Mouse (Mus musculus): ENCODE measurements around the gene Nkx2-4. TPM values are rescaled to one million over a fixed set of nuclear protein-coding genes. Genes with fewer than 3 reads are reported as not detected.

The Nkx2-4 gene
- 0.10 and 0.46 TPM in 2 replicates for polyA plus RNA-seq (2015; fragmentation: Nextera tagmentation; extraction: Ambion mirVana)

DNA sequence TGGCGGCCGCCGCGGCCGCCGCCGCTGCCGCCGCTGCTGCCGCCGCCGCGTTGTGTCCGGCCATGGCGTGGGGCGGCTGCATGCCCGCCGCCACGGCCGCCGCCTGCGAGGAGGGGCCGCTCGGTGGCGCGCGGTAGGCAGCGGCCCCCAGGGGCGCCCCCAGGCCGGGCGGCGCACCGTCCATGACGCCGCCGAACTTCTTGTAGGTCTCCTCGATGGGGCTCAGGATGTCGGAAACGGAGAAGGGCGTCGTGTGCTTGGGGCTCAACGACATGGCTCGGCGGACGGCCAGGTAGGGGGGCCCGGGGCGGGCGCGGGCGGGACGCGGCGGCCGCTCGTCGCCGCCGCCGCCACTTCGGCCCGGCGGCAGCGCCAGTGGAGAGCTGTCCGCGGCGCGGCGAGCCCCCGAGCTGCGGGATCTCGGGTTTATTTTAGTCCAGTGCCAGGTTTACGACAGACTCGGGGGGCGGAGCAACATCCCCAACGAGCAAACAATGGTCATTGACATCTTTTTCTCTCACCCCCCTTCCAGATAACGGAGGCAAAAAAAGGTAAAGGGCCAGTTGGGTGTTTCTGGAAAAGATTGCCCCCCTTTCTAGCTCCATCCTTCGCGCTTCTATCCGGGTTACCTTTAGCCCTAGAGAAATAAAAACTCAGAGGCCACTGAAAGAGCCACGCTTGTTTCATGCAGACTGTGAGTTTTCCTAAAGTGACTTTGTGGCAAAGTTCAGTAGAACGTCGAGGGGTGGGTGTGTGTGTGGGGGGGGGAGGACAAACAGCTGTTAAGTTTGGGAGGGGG lies at the start of gene Nkx2-4:
Gene Nkx2-4 (minus strand): TSS at position 374 of the 799 bp plus-strand sequence.
- Histone ChIP-seq H3K4me3 (peak within 1 kb of the TSS; percentile 26), H3K36me3 (ENCODE audit: poor library complexity, severe bottlenecking) (no peaks in the 10 kb centered on the region), H3K4me2 (peak within 1 kb of the TSS; percentile 50), H3K27me3 (peaks cover 84% of the 10 kb centered on the region), H3K9ac (peak within 1 kb of the TSS; percentile 30; the same call in 1 of the 2 replicates), H3K4me1 (peaks cover 14% of the 10 kb centered on the region), H3K9me3 (replicated peaks) (no peaks in the 10 kb centered on the region), H3K27ac (no peak within 1 kb of the TSS)
- whole genome bisulfite sequencing = under 1% methylated on average over 54 of the region's 82 CpGs
- peak; percentile 41 for ATAC-seq

DNA sequence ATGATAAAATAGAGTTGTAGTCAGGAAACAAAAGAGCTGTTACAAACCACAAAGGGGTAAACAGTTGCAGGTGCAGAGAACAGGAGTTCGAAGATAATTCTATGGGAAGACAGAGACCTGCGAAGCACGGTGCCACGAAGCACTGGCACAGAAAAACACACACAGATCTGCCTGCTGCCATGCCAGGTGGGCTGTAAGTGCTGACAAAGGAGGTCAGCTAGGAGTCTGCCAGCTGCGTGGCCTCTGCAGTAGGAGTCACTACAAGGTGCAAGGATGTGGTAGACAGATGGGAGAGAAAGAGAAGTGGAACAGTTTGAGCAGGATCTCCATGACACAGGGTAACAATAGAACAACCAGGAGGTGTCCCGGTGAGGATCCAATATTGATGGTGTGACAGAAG lies 42.1 kb upstream of the Nkx2-4 start:
- no peaks in the 10 kb centered on the region for H3K9me3 ChIP-seq (replicated peaks)
- H3K27ac ChIP-seq = no peak overlapping the region
- no peak for ATAC-seq
- no peak overlapping the region for H3K4me3 ChIP-seq
- H3K4me2 ChIP-seq = no peak overlapping the region
- 77% methylated on average over 6 of the region's 6 CpGs for WGBS
- no peaks in the 10 kb centered on the region for H3K4me1 ChIP-seq
- H3K36me3 ChIP-seq (ENCODE audit: poor library complexity, severe bottlenecking) = no peaks in the 10 kb centered on the region
- no peak overlapping the region for H3K9ac ChIP-seq
- H3K27me3 ChIP-seq = no peaks in the 10 kb centered on the region

DNA sequence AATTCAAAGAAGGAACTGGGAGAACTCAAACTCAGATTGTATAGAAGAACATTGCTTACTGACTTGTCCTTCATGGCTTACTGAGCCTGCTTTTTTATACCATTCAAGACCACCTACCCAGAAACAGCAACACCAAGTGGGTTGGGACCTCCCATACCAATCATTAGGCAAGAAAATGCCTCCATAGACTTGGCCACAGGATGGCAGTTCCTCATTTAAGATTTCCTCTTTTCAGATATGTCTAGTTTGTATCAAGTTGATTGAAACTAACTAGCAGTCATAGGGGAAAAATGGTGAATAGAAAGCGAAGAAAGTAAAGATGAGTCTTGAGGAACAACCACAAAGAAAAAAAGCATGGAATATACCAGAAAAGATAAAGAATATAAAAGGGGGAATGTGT lies 34.5 kb upstream of the Nkx2-4 start:
- H3K4me1 ChIP-seq = no peaks in the 10 kb centered on the region
- H3K4me2 ChIP-seq = no peak overlapping the region
- WGBS = 94% methylated on average over 1 of the region's 1 CpGs
- H3K9ac ChIP-seq = no peak overlapping the region
- no peaks in the 10 kb centered on the region for H3K36me3 ChIP-seq (ENCODE audit: poor library complexity, severe bottlenecking)
- no peaks in the 10 kb centered on the region for H3K9me3 ChIP-seq (replicated peaks)
- H3K27me3 ChIP-seq = no peaks in the 10 kb centered on the region
- no peak overlapping the region for H3K4me3 ChIP-seq
- H3K27ac ChIP-seq = no peak overlapping the region
- no peak for ATAC-seq

DNA sequence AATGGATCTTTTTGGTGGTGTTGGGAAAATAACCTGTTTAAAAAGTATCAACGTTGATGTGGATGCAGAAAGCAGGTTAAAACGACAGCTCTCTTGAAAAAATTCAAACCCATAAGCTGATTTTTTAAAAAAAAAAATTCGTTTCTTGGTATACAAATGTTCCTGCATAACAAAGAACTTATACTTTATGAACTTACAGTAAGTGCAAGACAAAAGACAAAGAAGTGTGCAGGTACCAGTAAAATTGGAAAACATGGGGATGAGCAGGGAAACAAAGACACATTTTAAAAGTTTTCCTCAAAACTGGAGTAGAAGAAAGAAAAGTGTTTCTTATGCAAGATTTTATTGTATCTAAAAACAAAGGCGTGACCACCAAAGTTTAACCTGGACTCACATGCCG lies 1.2 kb upstream of the Nkx2-4 start:
- Histone ChIP-seq H3K4me1 (peaks cover 14% of the 10 kb centered on the region), H3K4me3 (no peak overlapping the region), H3K9me3 (replicated peaks) (no peaks in the 10 kb centered on the region), H3K27ac (no peak overlapping the region), H3K36me3 (ENCODE audit: poor library complexity, severe bottlenecking) (no peaks in the 10 kb centered on the region), H3K4me2 (no peak overlapping the region), H3K27me3 (peaks cover 76% of the 10 kb centered on the region), H3K9ac (no peak overlapping the region)
- ATAC-seq = no peak
- 11% methylated on average over 5 of the region's 5 CpGs for WGBS

DNA sequence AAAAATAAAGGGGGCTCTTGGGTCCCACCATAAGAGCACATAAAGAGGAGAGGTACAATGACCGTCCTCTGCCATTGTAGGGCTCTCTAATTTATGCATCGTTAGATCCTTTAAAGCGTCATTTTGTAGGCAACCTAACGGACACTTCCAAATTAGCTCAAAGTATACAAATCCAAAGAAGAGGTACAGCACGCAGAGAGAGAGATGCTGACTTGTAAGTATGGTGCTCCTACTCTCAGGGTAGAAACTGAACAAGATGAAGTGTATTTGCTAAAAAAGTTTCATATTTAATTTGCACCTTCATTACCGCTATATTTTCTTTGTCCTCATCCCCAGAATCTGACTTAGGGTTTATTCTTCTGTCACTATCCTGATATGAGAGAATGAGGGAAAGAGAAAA lies 692 bp upstream of the Nkx2-4 start:
- Histone ChIP-seq H3K9ac (no peak overlapping the region), H3K36me3 (ENCODE audit: poor library complexity, severe bottlenecking) (no peaks in the 10 kb centered on the region), H3K27ac (no peak overlapping the region), H3K4me3 (no peak overlapping the region), H3K27me3 (peaks cover 81% of the 10 kb centered on the region), H3K4me1 (peaks cover 14% of the 10 kb centered on the region), H3K9me3 (replicated peaks) (no peaks in the 10 kb centered on the region), H3K4me2 (no peak overlapping the region)
- WGBS = 4% methylated on average over 6 of the region's 6 CpGs
- no peak for ATAC-seq

DNA sequence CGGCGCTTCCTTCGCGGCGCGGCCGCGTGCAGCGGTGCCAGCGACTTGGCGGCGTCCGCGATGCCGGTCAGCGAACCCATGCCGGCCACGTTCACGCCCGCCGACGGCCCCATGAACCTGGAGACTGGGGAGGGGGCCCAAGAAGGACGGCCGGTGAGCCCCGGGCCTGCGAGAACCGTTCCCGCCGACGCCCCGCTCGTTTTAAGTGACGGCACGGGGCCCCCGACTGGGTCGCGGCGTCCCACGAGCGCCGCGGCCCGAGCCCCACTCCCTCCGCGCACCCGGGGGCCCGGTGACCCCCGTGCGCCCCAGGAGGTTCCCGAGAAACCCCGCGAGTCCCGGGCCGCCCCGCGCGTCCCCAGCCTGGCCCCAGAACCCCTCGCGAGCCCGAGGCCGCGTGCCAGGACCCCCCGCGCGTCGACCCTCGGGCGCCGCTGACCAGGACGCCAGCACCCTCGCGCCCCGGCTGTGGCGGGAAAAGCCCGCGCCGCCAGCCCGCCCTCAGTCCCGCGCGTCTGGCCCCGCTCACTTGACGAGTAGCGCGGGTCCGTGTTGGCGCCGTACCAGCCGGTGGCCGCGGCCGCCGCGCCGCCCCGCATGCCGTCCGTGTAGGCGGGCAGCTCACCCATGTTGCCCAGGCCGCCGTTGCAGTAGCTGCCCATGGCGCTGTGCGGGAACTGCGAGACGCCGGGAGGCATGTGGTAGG lies 726 bp downstream of the Nkx2-4 start:
- under 1% methylated on average over 95 of the region's 106 CpGs for WGBS
- H3K27ac ChIP-seq = no peak overlapping the region

DNA sequence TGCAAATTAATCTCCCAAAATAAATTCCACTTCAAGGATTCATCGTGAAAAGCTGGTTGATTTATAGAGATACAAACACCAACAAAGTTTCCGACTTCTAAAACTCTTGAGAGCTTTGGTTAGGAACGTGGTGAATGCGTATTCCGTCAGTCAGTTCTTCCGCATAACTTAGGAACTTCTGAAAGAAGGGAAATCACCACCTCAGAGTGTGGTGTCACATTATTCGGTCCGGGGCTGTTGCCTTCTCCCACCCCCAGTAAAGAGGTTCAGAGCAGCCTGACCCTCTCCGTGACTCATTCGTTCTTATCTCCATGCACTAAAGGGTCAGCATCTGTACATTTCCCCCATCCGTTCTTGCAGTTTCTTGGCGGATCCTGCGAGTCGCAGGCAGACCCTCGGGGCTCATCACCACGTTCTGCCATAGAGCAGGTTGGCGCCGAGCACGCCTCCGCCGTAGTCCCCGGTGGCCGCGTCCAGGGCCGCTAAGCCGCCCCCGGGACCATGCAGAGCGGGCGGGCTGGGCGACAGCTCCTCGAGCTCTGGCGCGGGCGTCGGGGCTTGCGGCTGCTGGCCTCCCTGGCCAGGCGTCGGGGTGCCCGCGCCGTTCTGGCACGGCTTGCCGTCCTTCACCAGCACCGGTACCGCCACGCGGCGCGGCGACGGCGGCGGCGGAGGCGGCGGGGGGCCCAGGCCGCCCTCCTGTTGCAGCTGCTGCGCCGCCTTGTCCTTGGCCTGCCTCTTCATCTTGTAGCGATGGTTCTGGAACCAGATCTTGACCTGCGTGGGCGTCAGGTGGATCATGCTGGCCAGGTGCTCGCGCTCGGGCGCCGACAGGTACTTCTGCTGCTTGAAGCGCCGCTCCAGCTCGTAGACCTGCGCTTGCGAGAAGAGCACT lies 1.5 kb downstream of the Nkx2-4 start:
- H3K4me2 ChIP-seq = peak overlapping the region; percentile 50
- peaks cover 14% of the 10 kb centered on the region for H3K4me1 ChIP-seq
- H3K9ac ChIP-seq = peak overlapping the region; percentile 13; the same call in 1 of the 2 replicates
- peaks cover 94% of the 10 kb centered on the region for H3K27me3 ChIP-seq
- H3K9me3 ChIP-seq (replicated peaks) = no peaks in the 10 kb centered on the region
- ATAC-seq = peak; percentile 43
- H3K36me3 ChIP-seq (ENCODE audit: poor library complexity, severe bottlenecking) = no peaks in the 10 kb centered on the region
- no peak overlapping the region for H3K27ac ChIP-seq
- peak overlapping the region; percentile 26 for H3K4me3 ChIP-seq
- WGBS = under 1% methylated on average over 72 of the region's 72 CpGs

More for the DNA sequence above, 726 bp downstream of the Nkx2-4 start:
- peak overlapping the region; percentile 26 for H3K4me3 ChIP-seq
- no peaks in the 10 kb centered on the region for H3K9me3 ChIP-seq (replicated peaks)
- H3K4me2 ChIP-seq = peak overlapping the region; percentile 50
- ATAC-seq = peak; percentile 71
- peaks cover 14% of the 10 kb centered on the region for H3K4me1 ChIP-seq
- no peaks in the 10 kb centered on the region for H3K36me3 ChIP-seq (ENCODE audit: poor library complexity, severe bottlenecking)
- peak overlapping the region; percentile 30; the same call in 1 of the 2 replicates for H3K9ac ChIP-seq
- H3K27me3 ChIP-seq = peaks cover 86% of the 10 kb centered on the region

DNA sequence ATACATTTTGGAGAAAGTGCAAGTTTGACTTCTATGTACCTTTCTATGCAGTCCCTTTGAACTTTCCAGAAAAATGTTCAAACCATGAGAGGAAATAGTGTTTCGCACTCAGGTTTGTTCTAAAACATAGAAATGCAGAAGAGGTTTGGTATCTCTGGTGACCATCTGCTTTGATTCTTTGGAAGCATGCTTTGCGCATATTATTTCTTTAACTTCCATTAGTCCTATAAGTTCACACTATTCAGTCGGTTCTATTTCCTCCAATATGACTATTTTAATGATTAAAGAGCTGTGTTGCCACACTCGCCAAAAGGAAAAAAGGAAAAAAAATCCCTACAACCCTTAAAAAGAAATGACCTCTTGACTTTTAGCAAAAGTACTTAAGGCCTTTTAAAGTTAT lies 2.9 kb downstream of the Nkx2-4 start:
- H3K4me1 ChIP-seq = peaks cover 14% of the 10 kb centered on the region
- no peaks in the 10 kb centered on the region for H3K9me3 ChIP-seq (replicated peaks)
- no peak overlapping the region for H3K4me2 ChIP-seq
- peaks cover 86% of the 10 kb centered on the region for H3K27me3 ChIP-seq
- WGBS = 64% methylated on average over 4 of the region's 4 CpGs
- H3K36me3 ChIP-seq (ENCODE audit: poor library complexity, severe bottlenecking) = no peaks in the 10 kb centered on the region
- no peak overlapping the region for H3K27ac ChIP-seq
- no peak overlapping the region for H3K4me3 ChIP-seq
- no peak for ATAC-seq
- H3K9ac ChIP-seq = no peak overlapping the region

DNA sequence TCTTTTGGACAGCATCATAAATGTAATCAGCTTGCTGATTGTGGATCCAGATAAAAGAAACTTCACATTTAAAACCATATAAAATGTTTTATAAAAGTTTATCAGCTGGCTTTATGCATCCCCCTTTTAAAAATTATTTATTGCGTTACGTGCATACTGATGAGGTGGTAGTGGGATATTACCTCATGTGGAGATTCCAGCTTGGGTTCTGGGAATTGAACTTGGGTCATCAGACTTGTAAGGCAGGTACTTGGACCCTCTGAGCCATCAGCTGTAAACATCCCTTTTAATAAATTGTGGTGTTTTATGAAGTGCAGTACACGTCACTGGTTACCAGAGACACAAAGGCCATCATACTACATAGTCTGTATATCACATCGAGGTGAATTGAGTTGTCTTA lies 10.8 kb downstream of the Nkx2-4 start:
- H3K27ac ChIP-seq = peak overlapping the region; percentile 21
- H3K9ac ChIP-seq = no peak overlapping the region
- peaks cover 23% of the 10 kb centered on the region for H3K36me3 ChIP-seq (ENCODE audit: poor library complexity, severe bottlenecking)
- no peak overlapping the region for H3K4me2 ChIP-seq
- H3K4me3 ChIP-seq = no peak overlapping the region
- no peaks in the 10 kb centered on the region for H3K9me3 ChIP-seq (replicated peaks)
- 51% methylated on average over 4 of the region's 4 CpGs for WGBS
- peak; percentile 41; the same call in 1 of the 2 replicates for ATAC-seq
- H3K27me3 ChIP-seq = peaks cover 27% of the 10 kb centered on the region
- peaks cover 14% of the 10 kb centered on the region for H3K4me1 ChIP-seq

DNA sequence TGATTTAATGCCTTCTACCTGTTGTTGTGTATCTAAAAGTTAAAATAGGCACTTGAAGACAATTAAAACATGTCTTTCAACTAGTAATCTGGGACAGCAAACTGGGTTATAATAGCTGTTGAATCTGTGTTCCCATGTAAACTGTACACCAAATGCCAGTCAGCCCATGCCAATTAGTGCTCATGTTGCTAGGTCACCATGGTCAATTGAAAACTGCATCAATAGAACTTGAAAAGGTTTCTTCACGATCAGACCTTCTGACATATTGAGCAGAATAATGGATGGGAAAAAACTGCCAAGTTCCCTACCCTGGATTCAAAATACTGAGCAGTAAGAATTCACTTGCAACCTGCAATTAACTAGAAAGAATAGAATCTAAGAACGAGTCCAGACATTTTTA lies 11.3 kb downstream of the Nkx2-4 start:
- peak; percentile 80 for ATAC-seq
- no peaks in the 10 kb centered on the region for H3K9me3 ChIP-seq (replicated peaks)
- H3K4me3 ChIP-seq = no peak overlapping the region
- peaks cover 28% of the 10 kb centered on the region for H3K36me3 ChIP-seq (ENCODE audit: poor library complexity, severe bottlenecking)
- no peak overlapping the region for H3K4me2 ChIP-seq
- WGBS = 13% methylated on average over 2 of the region's 2 CpGs
- H3K4me1 ChIP-seq = peaks cover 19% of the 10 kb centered on the region
- H3K9ac ChIP-seq = no peak overlapping the region
- H3K27ac ChIP-seq = no peak overlapping the region
- peaks cover 22% of the 10 kb centered on the region for H3K27me3 ChIP-seq

DNA sequence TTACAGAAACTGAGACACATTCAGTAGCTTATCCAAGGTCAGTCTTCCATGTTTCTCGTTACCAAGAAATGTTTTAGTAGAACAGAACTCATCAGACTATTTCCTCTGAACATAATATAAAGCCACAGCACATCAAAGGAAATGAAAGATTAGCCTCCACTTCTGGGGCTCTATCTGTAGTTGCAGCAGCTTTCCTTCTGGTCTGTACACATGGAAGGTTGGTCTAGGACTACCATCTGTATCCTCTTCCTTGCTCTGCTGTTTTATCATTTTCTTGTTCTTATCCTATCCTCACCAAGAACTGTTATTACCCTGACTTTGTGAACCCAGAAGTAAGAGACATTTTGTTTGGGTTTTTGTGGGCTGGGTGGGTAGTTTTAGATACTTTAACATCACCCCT lies 14.9 kb downstream of the Nkx2-4 start:
- no peak overlapping the region for H3K9ac ChIP-seq
- H3K4me3 ChIP-seq = no peak overlapping the region
- no peak for ATAC-seq
- H3K9me3 ChIP-seq (replicated peaks) = no peaks in the 10 kb centered on the region
- H3K4me1 ChIP-seq = peaks cover 30% of the 10 kb centered on the region
- H3K36me3 ChIP-seq (ENCODE audit: poor library complexity, severe bottlenecking) = peaks cover 21% of the 10 kb centered on the region
- WGBS = 81% methylated on average over 1 of the region's 1 CpGs
- 0 out of 2 replicates have a peak, but pooled peaks cover 10% of the 10 kb centered on the region for H3K27me3 ChIP-seq
- no peak overlapping the region for H3K27ac ChIP-seq
- no peak overlapping the region for H3K4me2 ChIP-seq
